Mouse (Mus musculus): Measurements from ENCODE around the gene Gm12800. TPM values are rescaled to one million over a fixed set of nuclear protein-coding genes. Genes with fewer than 3 reads are reported as not detected.
"Not testable (repeated sequence)": the region's sequence is repeated elsewhere in the genome, so short reads cannot be mapped to it uniquely, and the experiment has no call there.

Gene Gm12800
- polyA plus RNA-seq (2015; fragmentation: Nextera tagmentation; extraction: Ambion mirVana) = not detected in 2 replicates

GRCm38 (mm10) chr4:101908821-101909220 is at the start of gene Gm12800:
TSS of gene Gm12800 (plus strand) at chr4:101909121.
- not testable (repeated sequence) for H3K27ac ChIP-seq (ENCODE audit: low read depth, low read length); H3K9me3 ChIP-seq (ENCODE audit: control insufficient read depth, low read length); H3K4me2 ChIP-seq (ENCODE audit: low read length); H3K4me3 ChIP-seq (ENCODE audit: low read length); H3K27me3 ChIP-seq (replicated peaks; ENCODE audit: control insufficient read depth, insufficient read depth, low read length); ATAC-seq; H3K9ac ChIP-seq (ENCODE audit: low read depth, low read length); H3K36me3 ChIP-seq (ENCODE audit: control insufficient read depth, insufficient read depth, low read length); H3K4me1 ChIP-seq (ENCODE audit: control insufficient read depth, insufficient read depth, low read depth, low read length)
- 81% methylated on average over 2 of the region's 2 CpGs for WGBS

GRCm38 (mm10) chr4:101860873-101861272 is 48.0 kb upstream of the Gm12800 start:
- Histone ChIP-seq H3K4me2 (ENCODE audit: low read length) (no peak overlapping the region), H3K4me3 (ENCODE audit: low read length) (no peak overlapping the region), H3K27ac (ENCODE audit: low read depth, low read length) (no peak overlapping the region), H3K27me3 (replicated peaks; ENCODE audit: control insufficient read depth, insufficient read depth, low read length) (no peaks in the 10 kb centered on the region), H3K4me1 (ENCODE audit: control insufficient read depth, insufficient read depth, low read depth, low read length) (no peaks in the 10 kb centered on the region), H3K36me3 (ENCODE audit: control insufficient read depth, insufficient read depth, low read length) (no peaks in the 10 kb centered on the region), H3K9ac (ENCODE audit: low read depth, low read length) (no peak overlapping the region), H3K9me3 (ENCODE audit: control insufficient read depth, low read length) (no peaks in the 10 kb centered on the region)
- no peak for ATAC-seq
- WGBS = 52% methylated on average over 6 of the region's 6 CpGs

GRCm38 (mm10) chr4:101862289-101862688 is 46.6 kb upstream of the Gm12800 start:
- no peak overlapping the region for H3K4me2 ChIP-seq (ENCODE audit: low read length)
- H3K4me1 ChIP-seq (ENCODE audit: control insufficient read depth, insufficient read depth, low read depth, low read length) = no peaks in the 10 kb centered on the region
- no peaks in the 10 kb centered on the region for H3K36me3 ChIP-seq (ENCODE audit: control insufficient read depth, insufficient read depth, low read length)
- no peaks in the 10 kb centered on the region for H3K27me3 ChIP-seq (replicated peaks; ENCODE audit: control insufficient read depth, insufficient read depth, low read length)
- WGBS = 94% methylated on average over 6 of the region's 6 CpGs
- H3K9ac ChIP-seq (ENCODE audit: low read depth, low read length) = no peak overlapping the region
- no peak overlapping the region for H3K4me3 ChIP-seq (ENCODE audit: low read length)
- no peaks in the 10 kb centered on the region for H3K9me3 ChIP-seq (ENCODE audit: control insufficient read depth, low read length)
- H3K27ac ChIP-seq (ENCODE audit: low read depth, low read length) = no peak overlapping the region
- ATAC-seq = no peak

- not testable (repeated sequence) for H3K27ac ChIP-seq (ENCODE audit: low read depth, low read length); H3K4me3 ChIP-seq (ENCODE audit: low read length); H3K4me1 ChIP-seq (ENCODE audit: control insufficient read depth, insufficient read depth, low read depth, low read length); H3K4me2 ChIP-seq (ENCODE audit: low read length); ATAC-seq; H3K9ac ChIP-seq (ENCODE audit: low read depth, low read length); H3K27me3 ChIP-seq (replicated peaks; ENCODE audit: control insufficient read depth, insufficient read depth, low read length); H3K9me3 ChIP-seq (ENCODE audit: control insufficient read depth, low read length); H3K36me3 ChIP-seq (ENCODE audit: control insufficient read depth, insufficient read depth, low read length)
- 48% methylated on average over 2 of the region's 2 CpGs for WGBS
These were observed 36.9 kb upstream of the Gm12800 start for GRCm38 (mm10) chr4:101872031-101872430.

GRCm38 (mm10) chr4:101875687-101876086 is 33.2 kb upstream of the Gm12800 start:
- ATAC-seq; H3K36me3 ChIP-seq (ENCODE audit: control insufficient read depth, insufficient read depth, low read length); H3K27ac ChIP-seq (ENCODE audit: low read depth, low read length); H3K9me3 ChIP-seq (ENCODE audit: control insufficient read depth, low read length); H3K27me3 ChIP-seq (replicated peaks; ENCODE audit: control insufficient read depth, insufficient read depth, low read length); H3K4me1 ChIP-seq (ENCODE audit: control insufficient read depth, insufficient read depth, low read depth, low read length); H3K9ac ChIP-seq (ENCODE audit: low read depth, low read length); H3K4me2 ChIP-seq (ENCODE audit: low read length); H3K4me3 ChIP-seq (ENCODE audit: low read length): not testable (repeated sequence)
- WGBS = 87% methylated on average over 15 of the region's 15 CpGs

- 51% methylated on average over 3 of the region's 3 CpGs for WGBS
- Histone ChIP-seq H3K4me1 (ENCODE audit: control insufficient read depth, insufficient read depth, low read depth, low read length) (no peaks in the 10 kb centered on the region), H3K4me3 (ENCODE audit: low read length) (no peak overlapping the region), H3K9me3 (ENCODE audit: control insufficient read depth, low read length) (no peaks in the 10 kb centered on the region), H3K27me3 (replicated peaks; ENCODE audit: control insufficient read depth, insufficient read depth, low read length) (no peaks in the 10 kb centered on the region), H3K4me2 (ENCODE audit: low read length) (no peak overlapping the region), H3K36me3 (ENCODE audit: control insufficient read depth, insufficient read depth, low read length) (no peaks in the 10 kb centered on the region), H3K9ac (ENCODE audit: low read depth, low read length) (no peak overlapping the region), H3K27ac (ENCODE audit: low read depth, low read length) (no peak overlapping the region)
- ATAC-seq = no peak
These were observed 25.3 kb upstream of the Gm12800 start for GRCm38 (mm10) chr4:101883641-101884040.

GRCm38 (mm10) chr4:101889377-101889776 is 19.5 kb upstream of the Gm12800 start:
- no peak overlapping the region for H3K4me3 ChIP-seq (ENCODE audit: low read length)
- no peak overlapping the region for H3K4me2 ChIP-seq (ENCODE audit: low read length)
- no peak for ATAC-seq
- no peaks in the 10 kb centered on the region for H3K9me3 ChIP-seq (ENCODE audit: control insufficient read depth, low read length)
- H3K4me1 ChIP-seq (ENCODE audit: control insufficient read depth, insufficient read depth, low read depth, low read length) = no peaks in the 10 kb centered on the region
- no peak overlapping the region for H3K9ac ChIP-seq (ENCODE audit: low read depth, low read length)
- H3K36me3 ChIP-seq (ENCODE audit: control insufficient read depth, insufficient read depth, low read length) = no peaks in the 10 kb centered on the region
- no peak overlapping the region for H3K27ac ChIP-seq (ENCODE audit: low read depth, low read length)
- H3K27me3 ChIP-seq (replicated peaks; ENCODE audit: control insufficient read depth, insufficient read depth, low read length) = no peaks in the 10 kb centered on the region

GRCm38 (mm10) chr4:101893656-101894420 is 15.1 kb upstream of the Gm12800 start, which contains the start of gene C130073F10Rik:
TSS of gene C130073F10Rik (minus strand) at chr4:101893789.
- 84% methylated on average over 7 of the region's 7 CpGs for WGBS
- Histone ChIP-seq H3K4me3 (ENCODE audit: low read length) (no peak within 1 kb of the TSS), H3K4me2 (ENCODE audit: low read length) (no peak within 1 kb of the TSS)

GRCm38 (mm10) chr4:101940107-101940506 is 31.2 kb downstream of the Gm12800 start, which contains the start of gene Gm12794:
TSS of gene Gm12794 (plus strand) at chr4:101940407.
- H3K4me3 ChIP-seq (ENCODE audit: low read length); H3K9ac ChIP-seq (ENCODE audit: low read depth, low read length); H3K27ac ChIP-seq (ENCODE audit: low read depth, low read length); H3K4me1 ChIP-seq (ENCODE audit: control insufficient read depth, insufficient read depth, low read depth, low read length); H3K9me3 ChIP-seq (ENCODE audit: control insufficient read depth, low read length); ATAC-seq; H3K4me2 ChIP-seq (ENCODE audit: low read length); H3K36me3 ChIP-seq (ENCODE audit: control insufficient read depth, insufficient read depth, low read length); H3K27me3 ChIP-seq (replicated peaks; ENCODE audit: control insufficient read depth, insufficient read depth, low read length): not testable (repeated sequence)
- WGBS = 67% methylated on average over 1 of the region's 2 CpGs

More at GRCm38 (mm10) chr4:101893656-101894420, 15.1 kb upstream of the Gm12800 start, which contains the start of gene C130073F10Rik:
- no peak within 1 kb of the TSS for H3K27ac ChIP-seq (ENCODE audit: low read depth, low read length)
- H3K4me1 ChIP-seq (ENCODE audit: control insufficient read depth, insufficient read depth, low read depth, low read length) = no peaks in the 10 kb centered on the region
- H3K36me3 ChIP-seq (ENCODE audit: control insufficient read depth, insufficient read depth, low read length) = no peaks in the 10 kb centered on the region
- no peaks in the 10 kb centered on the region for H3K27me3 ChIP-seq (replicated peaks; ENCODE audit: control insufficient read depth, insufficient read depth, low read length)
- H3K9ac ChIP-seq (ENCODE audit: low read depth, low read length) = no peak within 1 kb of the TSS
- H3K9me3 ChIP-seq (ENCODE audit: control insufficient read depth, low read length) = no peaks in the 10 kb centered on the region
- no peak for ATAC-seq
